Mouse (Mus musculus): ENCODE data around the gene Cstb.

Gene Cstb

DNA sequence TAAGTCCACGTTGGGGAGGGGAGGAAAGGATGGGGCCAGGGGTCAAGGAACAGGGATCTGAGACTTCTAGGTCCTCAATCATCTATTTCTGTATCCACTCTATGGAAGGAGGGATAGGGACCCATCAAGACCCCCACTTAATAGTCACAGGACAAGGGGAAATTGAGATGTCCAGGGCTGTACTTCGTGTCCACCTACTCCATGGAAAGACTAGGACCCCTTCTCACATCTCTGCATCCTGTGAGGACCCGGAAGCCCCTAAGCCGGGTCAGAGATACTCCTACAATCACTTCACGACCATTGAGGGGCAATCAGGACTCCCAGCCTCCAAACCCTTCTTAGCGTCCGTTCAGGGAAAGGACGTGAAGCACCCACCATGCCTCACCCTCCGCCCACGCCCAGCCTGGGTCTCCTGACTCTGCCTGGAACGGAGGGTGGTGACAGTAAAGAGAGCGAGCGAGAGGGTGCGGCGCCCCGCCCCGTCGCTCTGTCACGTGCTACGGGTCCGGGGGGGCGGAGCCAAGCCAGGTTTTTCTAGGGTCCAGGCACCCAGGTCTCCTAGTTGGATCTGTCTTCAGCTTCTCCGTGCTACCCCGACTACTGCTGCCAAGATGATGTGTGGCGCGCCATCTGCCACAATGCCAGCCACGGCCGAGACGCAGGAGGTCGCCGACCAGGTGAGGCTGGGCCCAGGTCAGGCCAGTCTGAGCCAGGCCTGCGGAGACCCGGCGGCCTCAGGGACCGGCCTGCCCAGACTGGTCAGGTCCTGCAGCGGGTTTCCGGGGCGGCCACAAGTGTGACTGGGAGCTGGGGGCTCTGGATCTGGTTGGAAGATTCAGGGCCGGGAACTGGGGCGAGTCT, at the start of gene Cstb:
Gene Cstb (plus strand): TSS at position 489 of the 861 bp plus-strand sequence.
- peak; percentile 68 for DNase-seq (ENCODE audit: low read depth)

DNA sequence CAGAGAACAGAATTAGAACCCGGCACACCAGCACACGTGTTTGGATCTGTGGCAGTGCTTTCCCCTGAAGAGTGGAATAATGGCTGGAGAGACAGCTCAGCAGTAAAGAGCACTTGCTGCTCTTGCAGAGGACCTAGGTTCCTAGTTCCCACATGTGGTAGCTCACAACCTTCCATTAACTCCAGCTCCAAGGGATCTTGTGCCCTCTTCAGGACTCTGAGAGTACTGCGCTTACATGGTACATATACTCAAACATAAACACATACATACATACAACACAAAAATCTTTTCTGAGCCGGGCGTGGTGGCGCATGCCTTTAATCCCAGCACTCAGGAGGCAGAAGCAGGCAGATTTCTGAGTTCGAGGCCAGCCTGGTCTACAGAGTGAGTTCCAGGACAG, 47.0 kb upstream of the Cstb start:
- DNase-seq (ENCODE audit: low read depth), result peak; percentile 45

DNA sequence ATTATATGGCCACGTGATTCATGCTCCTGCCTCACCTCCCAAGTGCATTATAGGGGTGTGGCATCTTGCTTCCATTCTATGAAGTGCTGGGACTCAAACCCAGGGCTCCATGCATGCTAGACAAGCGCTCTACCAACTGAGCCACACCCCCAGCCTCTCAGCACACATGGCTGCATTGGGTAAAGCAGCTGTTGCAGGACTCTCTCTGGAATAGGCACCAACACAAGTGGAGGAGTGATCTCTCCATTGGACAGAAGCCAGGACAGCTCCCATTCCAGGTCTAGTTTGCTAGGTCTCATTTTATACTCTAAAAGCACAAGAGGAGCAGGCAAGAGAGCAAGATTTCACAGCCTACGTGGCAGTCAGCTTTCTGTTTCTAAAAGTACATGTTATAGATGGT, 41.9 kb upstream of the Cstb start:
- no peak for DNase-seq (ENCODE audit: low read depth)

DNA sequence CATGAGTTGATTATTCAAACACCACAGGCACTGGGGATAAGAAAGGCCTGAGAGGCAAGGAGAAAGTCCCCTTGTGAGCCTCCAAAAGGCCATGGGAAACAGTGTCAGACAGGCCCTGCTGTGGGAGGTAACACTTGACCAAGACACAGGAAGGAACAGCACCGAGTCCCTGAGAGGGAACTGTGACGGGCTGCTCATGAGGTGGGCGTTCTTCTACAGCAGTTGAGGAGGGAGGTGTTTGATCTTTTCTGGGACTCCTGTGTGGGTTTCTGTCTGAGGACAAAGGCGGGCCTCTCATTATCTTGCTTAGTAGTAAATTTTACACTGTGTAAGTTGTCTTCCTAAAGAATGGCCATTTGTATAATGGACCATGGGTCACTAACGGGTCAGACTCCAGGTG, 39.9 kb upstream of the Cstb start:
- DNase-seq (ENCODE audit: low read depth), result no peak

DNA sequence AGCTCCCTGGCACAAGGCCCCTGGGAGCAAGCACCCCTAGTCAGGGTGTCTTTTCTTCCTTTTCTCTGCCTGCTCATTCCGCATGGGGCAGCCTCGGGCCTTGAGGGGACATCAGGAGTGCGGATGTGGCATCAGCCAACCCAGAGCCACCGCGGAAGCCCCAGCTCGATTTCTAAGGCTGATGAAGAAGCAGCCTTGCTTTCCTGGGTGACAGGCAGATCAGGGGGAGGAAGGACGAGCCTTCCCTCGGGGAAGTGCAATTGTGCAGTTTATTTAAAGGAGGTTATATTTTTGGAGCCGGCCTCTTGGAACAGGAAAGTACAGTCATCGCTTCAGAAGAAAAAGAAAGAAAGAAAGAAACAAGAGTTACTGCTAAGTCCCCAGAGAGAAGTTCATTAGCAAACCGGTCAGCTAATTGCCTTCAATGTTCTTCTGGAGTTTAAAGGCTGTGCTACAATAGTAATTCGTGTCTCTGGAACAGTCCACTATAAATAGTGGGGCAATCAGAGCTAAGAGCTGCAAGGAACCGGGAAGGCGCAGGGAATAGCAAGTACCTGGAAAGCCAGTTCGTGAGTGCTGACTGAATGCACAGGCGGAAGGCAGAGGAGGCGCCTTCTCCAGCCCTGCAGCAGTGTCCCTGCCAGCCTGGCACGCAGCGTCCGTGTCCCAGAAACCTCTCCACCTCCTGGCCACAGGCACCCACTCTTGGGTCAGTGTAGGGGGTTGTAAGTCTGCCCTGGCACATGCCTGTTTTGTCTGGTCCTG, 37.1 kb upstream of the Cstb start:
- DNase-seq (ENCODE audit: low read depth), result no peak

DNA sequence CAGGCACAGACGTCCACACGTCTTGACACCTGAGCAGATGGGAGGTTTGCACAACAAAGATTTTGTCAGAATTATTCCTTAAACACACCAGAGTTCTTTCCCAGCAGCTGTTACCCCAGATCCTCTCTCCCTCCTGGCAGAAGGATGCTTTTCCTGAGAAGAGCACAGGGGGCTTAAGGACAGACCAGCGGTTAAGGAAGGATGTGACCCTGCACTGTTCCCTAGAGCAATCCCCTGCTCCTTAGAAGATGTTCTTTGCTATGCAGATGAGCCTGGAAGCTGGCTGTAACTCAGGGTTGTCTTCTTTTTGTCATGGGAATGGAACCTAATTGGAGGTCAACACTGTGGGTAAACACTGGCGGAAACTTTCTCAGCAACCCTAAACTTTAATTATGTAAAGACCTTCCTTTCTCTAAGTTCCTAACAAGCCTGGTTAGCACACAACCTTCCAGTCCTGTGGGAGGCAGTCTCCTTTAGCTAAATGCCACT, 34.4 kb upstream of the Cstb start:
- no peak for DNase-seq (ENCODE audit: low read depth)

DNA sequence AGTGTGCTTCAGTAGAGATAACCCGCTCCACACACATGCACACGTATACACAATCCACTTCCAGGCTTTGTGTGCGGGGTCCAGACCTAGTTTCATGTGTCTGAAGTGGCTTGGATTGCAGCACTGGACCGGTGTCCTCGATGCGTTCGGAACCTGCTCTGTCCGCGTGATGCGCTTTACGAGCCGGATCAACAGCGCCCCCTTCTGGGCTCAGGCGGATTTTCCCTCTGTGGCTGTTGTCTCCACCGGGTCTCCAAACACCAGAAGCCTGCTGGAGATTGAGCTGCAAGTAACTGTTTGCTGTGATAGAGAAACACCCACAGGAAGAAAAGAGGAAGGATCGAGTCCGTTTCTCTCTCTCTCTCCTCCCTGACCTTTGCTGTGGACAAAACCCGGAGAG, 33.4 kb upstream of the Cstb start:
- DNase-seq (ENCODE audit: low read depth), result peak; percentile 81

DNA sequence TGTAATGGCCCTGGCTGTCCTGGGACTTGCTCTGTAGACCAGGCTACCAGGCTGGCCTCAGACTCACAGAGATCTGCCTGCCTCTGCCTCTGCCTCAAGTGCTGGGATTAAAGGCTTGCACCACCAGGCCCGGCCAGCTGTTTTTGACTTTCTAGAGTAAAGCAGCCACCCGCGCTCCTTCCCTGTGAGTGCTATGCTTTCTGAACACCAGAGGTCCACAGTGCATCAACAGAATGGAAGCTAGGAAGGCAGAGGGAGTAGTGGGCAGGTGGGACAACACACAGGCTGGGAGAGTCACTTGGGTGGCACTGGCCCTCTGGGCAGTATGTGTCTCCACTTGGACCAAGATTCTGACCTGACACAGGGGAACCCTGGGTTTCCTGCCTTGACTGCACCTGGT, 30.1 kb upstream of the Cstb start:
- DNase-seq (ENCODE audit: low read depth), result no peak

DNA sequence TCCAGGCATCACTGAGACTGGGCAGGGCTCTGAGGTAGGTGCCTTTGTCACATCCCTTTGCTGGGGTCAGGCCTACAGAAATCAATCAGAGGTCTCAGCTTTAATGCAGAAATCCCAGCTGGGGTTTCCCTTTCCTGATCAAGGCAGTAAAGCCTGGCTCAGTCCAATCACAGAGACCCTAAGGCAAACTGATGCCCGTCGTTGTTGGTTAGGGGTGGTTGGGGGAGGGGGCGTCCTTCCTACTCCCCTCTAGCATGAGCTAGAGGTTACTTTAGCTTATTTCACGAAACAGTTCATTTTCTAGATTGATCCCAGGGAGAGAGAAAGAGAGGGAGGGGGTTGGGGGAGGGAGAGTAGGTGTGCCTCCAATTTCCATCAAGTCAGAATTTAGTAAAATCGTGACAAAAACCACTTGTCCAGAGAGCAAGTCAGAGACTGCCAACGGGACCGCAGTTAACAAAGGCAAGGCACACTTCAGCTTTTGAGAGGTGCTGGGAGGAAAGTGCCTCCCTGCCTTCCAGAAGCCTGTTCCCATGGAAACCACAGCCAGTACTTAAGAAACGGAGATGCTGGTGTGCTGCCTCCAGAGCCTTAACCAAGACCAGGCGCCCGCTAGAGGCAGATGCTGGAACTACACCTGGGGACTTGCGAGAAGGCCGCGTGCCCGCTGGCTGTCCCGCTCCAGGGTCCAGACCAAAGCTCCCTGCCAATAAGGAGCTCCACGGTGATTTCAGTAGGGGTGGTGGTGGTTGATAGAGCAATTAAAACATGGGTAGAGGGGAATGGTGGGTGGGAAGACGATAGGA, 29.4 kb upstream of the Cstb start:
- peak; percentile 91 for DNase-seq (ENCODE audit: low read depth)

DNA sequence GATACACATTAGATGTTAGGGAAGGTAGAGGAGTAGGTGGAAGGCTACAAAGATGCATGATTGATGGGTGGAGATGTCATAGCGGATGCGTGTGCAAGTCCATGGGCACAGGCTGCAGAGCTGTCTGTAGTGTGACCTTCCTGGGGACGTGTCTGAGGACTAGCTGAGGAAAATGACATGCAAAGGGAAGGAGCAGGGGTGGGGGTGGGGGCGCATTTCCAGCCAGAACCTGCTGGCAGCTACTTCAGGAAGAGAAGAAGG, 28.9 kb upstream of the Cstb start:
- no peak for DNase-seq (ENCODE audit: low read depth)

DNA sequence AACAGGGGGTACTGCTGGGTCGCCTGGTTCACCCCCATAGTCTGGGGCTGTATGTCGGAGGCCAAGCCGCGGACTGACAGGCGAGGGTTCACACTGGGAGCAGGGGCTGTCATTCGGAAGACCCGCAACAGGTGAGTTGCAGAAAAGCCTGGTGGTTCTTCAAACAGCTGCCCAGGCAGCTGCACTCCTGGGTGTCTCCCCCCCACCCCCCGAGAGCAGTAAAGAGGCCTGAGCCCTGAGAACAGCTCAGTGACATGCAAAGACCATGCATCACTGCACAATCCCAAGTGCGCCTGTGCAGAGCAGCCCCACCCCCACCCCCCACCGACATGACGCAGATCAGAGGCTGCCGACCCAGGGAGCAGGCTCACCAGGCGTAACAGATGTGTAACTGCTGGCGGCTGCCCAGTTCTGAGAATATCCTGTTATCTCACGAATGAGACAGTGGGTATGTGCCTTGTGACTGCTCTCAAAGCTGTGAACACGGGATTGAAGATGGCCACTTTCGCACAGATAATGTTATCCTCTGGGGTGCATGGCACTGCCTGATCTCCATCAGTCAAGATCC, 26.3 kb upstream of the Cstb start:
- DNase-seq (ENCODE audit: low read depth), result no peak

DNA sequence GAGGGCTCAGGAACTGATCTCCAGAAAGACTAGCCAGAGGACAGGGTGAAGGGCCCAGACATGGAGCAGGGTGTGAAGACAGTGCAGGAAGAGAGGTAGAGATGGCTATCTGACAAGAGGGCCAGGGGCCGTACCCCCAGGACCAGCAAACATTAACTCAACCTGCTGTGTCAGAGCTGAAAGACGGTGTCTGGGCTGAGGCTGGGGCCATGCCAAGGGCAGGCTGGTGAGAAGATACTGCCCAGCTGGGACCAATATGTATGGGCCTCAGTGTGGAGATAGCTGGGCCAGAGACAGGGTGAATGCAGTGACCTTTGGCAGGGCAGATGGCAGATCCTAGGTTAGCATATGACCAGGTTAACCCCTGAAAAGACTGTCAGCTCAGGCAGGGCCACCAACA, 24.3 kb upstream of the Cstb start:
- DNase-seq (ENCODE audit: low read depth), result no peak

DNA sequence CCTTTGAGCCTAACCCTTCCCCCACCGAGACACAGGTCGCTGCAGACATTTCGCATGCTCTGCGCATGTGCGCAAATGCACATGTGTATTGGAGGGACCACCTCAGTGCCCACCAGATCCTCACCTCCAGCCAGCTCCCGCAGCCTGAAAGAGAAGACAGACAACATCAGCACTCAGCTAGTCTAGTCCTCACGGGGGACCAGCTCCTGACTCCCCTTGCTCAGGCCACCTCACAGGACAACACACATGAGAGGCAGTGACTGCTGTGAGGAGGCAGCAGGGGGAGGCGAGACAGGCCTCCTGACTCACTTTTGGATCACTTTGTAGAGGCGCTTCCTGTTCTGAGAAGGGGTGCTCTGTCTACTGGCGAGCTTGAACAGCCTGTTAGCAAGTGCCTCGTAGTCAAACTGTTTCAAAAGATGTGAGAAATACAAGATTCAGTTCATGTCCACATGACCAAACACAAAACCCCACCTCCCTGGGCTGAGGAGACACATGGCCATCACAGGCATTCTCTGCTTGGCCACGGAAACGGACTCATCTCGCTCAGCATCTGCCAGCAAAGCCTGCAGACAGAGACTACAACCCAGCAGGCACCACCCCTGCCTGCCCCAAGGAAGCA, 23.1 kb upstream of the Cstb start:
- no peak for DNase-seq (ENCODE audit: low read depth)

DNA sequence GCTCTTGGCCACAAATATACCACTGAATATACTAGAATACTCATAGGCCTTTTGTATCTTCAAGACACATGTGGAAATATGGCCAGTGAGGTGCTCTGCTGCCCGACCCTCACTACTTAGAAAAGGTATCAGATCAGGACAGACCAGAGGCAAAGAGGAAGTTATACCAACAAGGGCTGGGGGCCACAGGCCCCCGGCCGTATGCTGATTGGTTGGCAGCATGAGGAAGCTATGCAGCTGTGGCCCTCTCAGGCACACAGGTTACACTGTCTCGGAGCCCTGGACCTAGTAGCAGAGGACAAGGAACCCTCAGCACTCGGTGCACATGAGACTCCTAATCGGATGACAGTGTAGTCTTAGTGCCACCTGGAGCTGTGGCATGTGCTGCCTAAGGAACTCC, 19.3 kb upstream of the Cstb start:
- DNase-seq (ENCODE audit: low read depth), result no peak

DNA sequence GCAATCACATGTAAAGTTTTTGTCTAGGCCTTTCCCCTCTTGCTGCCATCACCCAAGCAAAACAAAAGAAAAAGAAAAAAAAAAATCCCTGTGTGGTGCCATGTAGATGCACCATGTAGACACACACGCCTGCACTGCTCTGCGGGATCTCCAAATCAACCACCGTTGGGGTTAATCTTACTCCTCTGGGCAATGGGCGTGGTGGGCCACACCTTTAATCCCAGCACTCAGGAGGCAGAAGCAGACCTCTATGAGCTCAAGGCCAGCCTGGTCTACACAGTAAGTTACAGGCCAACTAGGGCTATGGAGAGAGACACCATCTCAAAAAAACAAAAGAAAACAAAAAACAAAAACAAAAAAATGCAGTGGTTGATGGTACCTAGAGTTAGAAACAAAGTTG, 18.3 kb upstream of the Cstb start:
- DNase-seq (ENCODE audit: low read depth), result no peak

DNA sequence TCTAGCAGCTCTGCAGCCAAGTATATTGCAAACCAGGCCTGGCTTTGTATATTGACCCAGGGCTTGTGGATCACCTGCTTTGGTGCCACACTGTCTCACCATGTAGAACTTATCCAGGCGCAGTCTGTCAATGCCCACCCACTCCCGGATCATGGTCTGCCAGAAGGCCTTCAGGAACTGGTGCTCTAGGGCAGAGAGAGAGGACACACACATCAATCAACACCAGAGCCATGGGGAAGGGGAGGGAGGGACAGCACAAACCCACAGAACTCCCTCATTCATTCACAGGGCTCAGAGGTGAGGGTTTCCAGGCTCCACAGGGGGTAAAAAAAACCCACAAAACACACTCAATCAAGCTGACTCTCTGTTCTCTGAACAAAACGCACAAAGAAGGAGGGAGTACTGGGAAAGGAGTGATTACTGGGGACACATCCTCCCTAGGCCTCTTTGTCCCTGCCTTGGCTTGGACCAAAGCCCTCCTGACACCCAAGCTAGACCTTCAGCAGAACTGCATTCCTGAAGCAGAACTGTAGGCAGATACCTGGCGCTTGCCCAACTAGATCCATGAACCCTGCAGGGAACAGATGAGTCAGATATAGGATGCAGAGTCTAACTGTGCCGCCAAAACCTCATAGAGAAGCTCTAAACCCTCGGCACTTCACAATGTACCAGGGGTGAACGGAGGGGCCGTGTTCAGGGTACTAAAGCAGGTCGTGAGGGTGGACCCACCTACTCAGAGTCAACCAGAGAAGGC, 16.3 kb upstream of the Cstb start:
- DNase-seq (ENCODE audit: low read depth), result no peak

DNA sequence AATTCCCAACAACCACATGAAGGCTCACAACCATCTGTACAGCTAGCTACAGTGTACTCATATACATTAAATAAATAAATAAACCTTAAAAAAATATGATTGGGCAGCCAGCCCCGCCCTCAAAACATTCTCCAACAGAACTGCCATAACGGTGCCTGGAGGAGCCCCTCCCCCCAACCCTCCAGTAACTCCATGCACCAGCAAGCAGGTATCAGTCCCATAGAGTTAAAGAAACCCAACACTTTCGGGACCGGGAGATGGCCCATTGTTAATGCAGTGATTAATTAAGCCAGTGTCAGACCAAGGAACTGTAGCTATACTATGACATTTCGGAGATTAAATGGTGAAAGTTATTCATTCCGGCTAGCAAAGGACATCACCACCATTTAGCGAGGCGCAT, 13.6 kb upstream of the Cstb start:
- no peak for DNase-seq (ENCODE audit: low read depth)

DNA sequence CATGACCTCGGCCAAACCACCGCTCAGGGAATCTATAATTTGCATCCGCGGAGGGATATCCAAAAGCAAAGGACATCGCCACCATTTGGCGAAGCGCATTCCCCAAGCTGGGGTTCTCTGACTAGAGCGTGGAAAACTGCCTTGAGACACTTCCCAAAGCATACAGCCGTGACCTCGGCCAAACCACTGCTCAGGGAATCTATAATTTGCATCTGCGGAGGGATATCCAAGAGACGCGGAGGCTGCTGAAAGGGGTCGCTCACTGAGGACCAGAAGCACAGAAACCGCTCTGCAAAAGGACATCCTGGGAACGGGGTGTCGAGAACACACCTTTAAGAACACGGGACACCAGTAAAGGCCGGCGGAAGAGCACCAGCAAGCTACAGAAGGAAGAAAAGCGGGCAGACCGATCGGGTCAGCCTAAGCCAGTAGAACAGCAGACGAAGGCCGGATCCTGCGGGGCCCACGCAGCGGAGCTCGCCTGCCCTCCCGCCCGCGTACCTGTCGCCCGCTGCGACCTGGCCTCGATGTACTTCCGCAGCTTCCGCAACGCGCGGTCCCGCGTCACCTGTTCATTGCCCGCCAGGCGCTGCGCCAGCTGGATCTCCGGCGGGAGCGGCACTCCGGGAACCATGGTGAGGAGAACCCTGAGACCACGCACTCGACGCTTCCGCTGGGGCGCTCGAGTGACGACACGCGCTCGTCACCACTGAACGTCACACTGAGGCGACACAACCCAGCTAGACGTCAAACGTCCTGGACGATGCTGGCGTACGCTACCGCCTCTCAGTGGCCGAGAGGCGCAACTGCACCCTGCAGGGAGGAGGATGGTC, 12.9 kb upstream of the Cstb start, which contains the start of gene Rrp1:
Gene Rrp1 (minus strand): TSS at position 725 of the 833 bp plus-strand sequence.
- DNase-seq (ENCODE audit: low read depth), result peak; percentile 93

DNA sequence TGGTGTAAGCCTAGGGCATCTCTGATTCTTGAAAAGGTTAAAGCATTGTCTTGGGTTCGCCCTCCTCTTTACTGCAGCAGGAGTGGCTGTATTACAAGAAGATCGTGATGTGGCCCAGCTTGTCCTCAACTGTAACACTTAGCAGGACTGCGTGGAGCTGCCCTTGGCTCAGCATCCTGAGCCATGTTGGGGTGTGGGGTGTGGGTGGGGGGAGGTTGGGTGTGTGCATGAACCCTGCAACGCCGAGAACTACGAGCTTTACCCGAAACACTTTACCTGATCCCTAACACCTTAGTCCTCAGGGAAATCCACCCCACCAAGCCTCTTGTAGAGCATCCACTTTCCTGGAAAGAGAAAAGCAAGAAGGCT, 12.3 kb upstream of the Cstb start:
- no peak for DNase-seq (ENCODE audit: low read depth)

DNA sequence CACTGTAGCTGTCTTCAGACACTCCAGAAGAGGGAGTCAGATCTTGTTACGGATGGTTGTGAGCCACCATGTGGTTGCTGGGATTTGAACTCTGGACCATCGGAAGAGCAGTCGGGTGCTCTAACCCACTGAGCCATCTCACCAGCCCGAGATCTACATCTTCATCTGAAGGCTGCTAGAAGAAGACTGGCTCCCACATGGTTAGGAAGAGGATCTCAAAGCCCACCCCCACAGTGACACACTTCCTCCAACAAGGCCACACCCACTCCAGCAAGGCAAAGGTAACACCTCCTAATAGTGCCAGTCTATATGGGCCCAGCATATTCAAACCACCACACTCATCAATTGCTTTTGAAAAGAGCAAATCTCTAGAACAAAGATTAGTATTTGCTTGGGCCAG, 10.5 kb upstream of the Cstb start:
- peak; percentile 30 for DNase-seq (ENCODE audit: low read depth)

All from 416B (cell line).